Mouse (Mus musculus) CH12.LX (cell line): ENCODE measurements around the gene Tle6.

Experiments
- EP300 ChIP-seq: IDR thresholded peaks from 2 replicates; pipeline ENCODE4 v1.6.1; 2011; ENCODE audit warnings: low read length, improper control_type of control experiment
- POLR2A ChIP-seq: IDR thresholded peaks from 2 replicates; pipeline ENCODE4 v1.6.1; 2011; ENCODE audit warnings: low read depth, mild to moderate bottlenecking, improper control_type of control experiment, low read length
- POLR2AphosphoS2 ChIP-seq: IDR thresholded peaks from 2 replicates; pipeline ENCODE4 v1.6.1; 2011; ENCODE audit warnings: low read depth, low read length, improper control_type of control experiment
- TBP ChIP-seq: conservative IDR thresholded peaks from 2 replicates; pipeline ENCODE4 v1.6.1; 2011; ENCODE audit warnings: low read depth, low read length, improper control_type of control experiment
- USF1 ChIP-seq: IDR thresholded peaks from 2 replicates; pipeline ENCODE4 v1.6.1; 2014; ENCODE audit warnings: low read depth, mild to moderate bottlenecking, inconsistent platforms, low read length, improper control_type of control experiment
- USF2 ChIP-seq: conservative IDR thresholded peaks from 2 replicates; pipeline ENCODE4 v1.6.1; 2011; ENCODE audit warnings: low read depth, low read length, improper control_type of control experiment

- TF ChIP-seq POLR2A (no peak), EP300 (no peak), POLR2AphosphoS2 (no peak), TBP (no peak), USF2 (no peak), USF1 (no peak)
Observed at GRCm38 (mm10) chr10:81597137-81597950, 3.5 kb downstream of the Tle6 start.
